ENCODE assay signal across 19 mouse cellular contexts in genomic region chr12:51734605-51735211, GRCm38 (mm10). TPM values are rescaled to one million over a fixed set of nuclear protein-coding genes. Genes with fewer than 3 reads are reported as not detected.
DNase-seq lines count a peak whose midpoint lies in the region; ATAC-seq and TF ChIP-seq lines count a peak whose summit lies in the region.
"Had no signal": no experiment of that assay in that cellular context is flagged by ENCODE, and none has a peak within 500 bp of the region (broad histone marks: within the 10 kb centered on the region; RNA-seq: fewer than 3 reads in every experiment).

No protein-coding gene starts in this region.

- no peaks in the 10 kb centered on the region for H3K9me3 ChIP-seq in heart, embryonic 13.5 days
- H3K9me3 ChIP-seq in heart, embryonic 11.5 days (replicated peaks; ENCODE audit: control insufficient read depth, low read length), result no peaks in the 10 kb centered on the region
- no peaks in the 10 kb centered on the region for H3K9me3 ChIP-seq in lung, embryonic 14.5 days (ENCODE audit: low read depth, low read length)
- H3K9me3 ChIP-seq: liver, embryonic 13.5 days; neural tube, embryonic 13.5 days had no signal

- peaks cover 10% of the 10 kb centered on the region for H3K36me3 ChIP-seq in heart, embryonic 13.5 days
- H3K36me3 ChIP-seq in heart, embryonic 11.5 days (ENCODE audit: control insufficient read depth, insufficient read depth, low read length), result no peaks in the 10 kb centered on the region
- no peaks in the 10 kb centered on the region for H3K36me3 ChIP-seq in lung, embryonic 14.5 days (ENCODE audit: insufficient read depth)

- H3K4me3 ChIP-seq in heart, embryonic 13.5 days, result no peak overlapping the region
- H3K4me3 ChIP-seq in heart, embryonic 11.5 days (ENCODE audit: low read depth, low read length), result no peak overlapping the region
- H3K4me3 ChIP-seq in lung, embryonic 14.5 days (ENCODE audit: low read depth, low read length), result no peak overlapping the region
- no peak overlapping the region for H3K4me3 ChIP-seq in cerebellum, adult 2 months (replicated peaks; ENCODE audit: insufficient read depth, low read depth, low read length)
- H3K4me3 ChIP-seq: liver, embryonic 13.5 days; neural tube, embryonic 13.5 days had no signal

- no peak for TF ChIP-seq POLR2A in cerebellum, adult 2 months (IDR thresholded peaks at IDR 0.05; ENCODE audit: borderline replicate concordance, insufficient read depth, low read length)

- peaks cover 48% of the 10 kb centered on the region for H3K4me1 ChIP-seq in heart, embryonic 13.5 days
- peaks cover 16% of the 10 kb centered on the region for H3K4me1 ChIP-seq in heart, embryonic 11.5 days (ENCODE audit: control insufficient read depth, insufficient read depth, low read length)
- peaks cover 13% of the 10 kb centered on the region; the same call in 1 of the 2 replicates for H3K4me1 ChIP-seq in lung, embryonic 14.5 days (ENCODE audit: insufficient read depth)
- H3K4me1 ChIP-seq in cerebellum, adult 2 months (ENCODE audit: control insufficient read depth, insufficient read depth, low read length), result 0 out of 2 replicates have a peak, but pooled peaks cover 2% of the 10 kb centered on the region
- H3K4me1 ChIP-seq: liver, embryonic 13.5 days had no signal

- DNase-seq in urinary bladder, postnatal 14 days (ENCODE audit: low spot score), result peak; percentile 58
- DNase-seq in urinary bladder, adult 2 months (ENCODE audit: low spot score), result no peak
- peak; percentile 37 for DNase-seq in lung, embryonic 14.5 days
- peak; percentile 44 for DNase-seq in urinary bladder, postnatal 25 days (ENCODE audit: low spot score)
- no peak for DNase-seq in cerebellum, adult 2 months
- DNase-seq in ovary, adult 18-20 months (ENCODE audit: low spot score), result no peak
- DNase-seq: adrenal gland, postnatal 36 days; cerebellum, adult 11 months; gastrocnemius, postnatal 10 days; kidney, postnatal 25 days; liver, embryonic 13.5 days; right cerebral cortex, adult 18-20 months; thymus, postnatal 4 days had no signal

- WGBS in heart, embryonic 13.5 days, result 59% methylated on average over 14 of the region's 14 CpGs
- WGBS in heart, embryonic 11.5 days (ENCODE audit: insufficient replicate concordance), result 64% methylated on average over 14 of the region's 14 CpGs
- 60% methylated on average over 14 of the region's 14 CpGs for WGBS in lung, embryonic 14.5 days
- 84% methylated on average over 14 of the region's 14 CpGs for WGBS in cerebellum, adult 2 months

- TF ChIP-seq CTCF in lung, embryonic 14.5 days (IDR thresholded peaks at IDR 0.05; ENCODE audit: low read depth), result no peak
- no peak for TF ChIP-seq CTCF in cerebellum, adult 2 months (IDR thresholded peaks at IDR 0.05; ENCODE audit: borderline replicate concordance, insufficient read depth, low read depth, low read length)

- peak overlapping the region; percentile 20; the same call in 1 of the 2 replicates for H3K4me2 ChIP-seq in heart, embryonic 13.5 days
- H3K4me2 ChIP-seq in heart, embryonic 11.5 days, result no peak overlapping the region
- H3K4me2 ChIP-seq in lung, embryonic 14.5 days, result peak overlapping the region; percentile 35; the same call in 1 of the 2 replicates
- H3K4me2 ChIP-seq: hindbrain, embryonic 14.5 days; liver, embryonic 13.5 days; midbrain, embryonic 11.5 days; neural tube, embryonic 13.5 days had no signal

- H3K27me3 ChIP-seq in heart, embryonic 13.5 days (replicated peaks), result no peaks in the 10 kb centered on the region
- no peaks in the 10 kb centered on the region for H3K27me3 ChIP-seq in heart, embryonic 11.5 days (ENCODE audit: control insufficient read depth, insufficient read depth, low read length)
- H3K27me3 ChIP-seq in lung, embryonic 14.5 days (ENCODE audit: insufficient read depth, low read length), result no peaks in the 10 kb centered on the region
- H3K27me3 ChIP-seq in cerebellum, adult 2 months (ENCODE audit: control insufficient read depth, insufficient read depth, low read length), result no peaks in the 10 kb centered on the region
- H3K27me3 ChIP-seq: CH12.LX; liver, embryonic 13.5 days; neural tube, embryonic 13.5 days had no signal

- peak overlapping the region; percentile 61 for H3K27ac ChIP-seq in heart, embryonic 13.5 days (replicated peaks)
- H3K27ac ChIP-seq in heart, embryonic 11.5 days (ENCODE audit: low read depth, low read length), result no peak overlapping the region
- peak overlapping the region; percentile 71 for H3K27ac ChIP-seq in lung, embryonic 14.5 days (ENCODE audit: low read depth)
- H3K27ac ChIP-seq in cerebellum, adult 2 months (ENCODE audit: insufficient read depth, low read length), result no peak overlapping the region
- H3K27ac ChIP-seq: hindbrain, embryonic 14.5 days; liver, embryonic 13.5 days; neural tube, embryonic 13.5 days had no signal

- no peak for ATAC-seq in heart, embryonic 13.5 days (ENCODE audit: extremely low read depth, insufficient number of reproducible peaks, low FRiP score, low TSS enrichment)
- ATAC-seq in heart, embryonic 11.5 days (replicated peaks; ENCODE audit: insufficient number of reproducible peaks, low FRiP score, low TSS enrichment), result no peak
- peak; percentile 37; the same call in 1 of the 2 replicates for ATAC-seq in lung, embryonic 14.5 days (ENCODE audit: insufficient read depth)

- H3K9ac ChIP-seq in heart, embryonic 13.5 days, result no peak overlapping the region
- no peak overlapping the region for H3K9ac ChIP-seq in heart, embryonic 11.5 days (ENCODE audit: low read depth, low read length)
- no peak overlapping the region for H3K9ac ChIP-seq in lung, embryonic 14.5 days
- H3K9ac ChIP-seq: hindbrain, embryonic 14.5 days; liver, embryonic 13.5 days; neural tube, embryonic 13.5 days had no signal

RNA-seq across cellular contexts. Expression of gene Strn3, which starts 43.0 kb away (rescaled TPM):
- 37.3 and 40.0 TPM in 2 replicates for polyA plus RNA-seq in heart, embryonic 13.5 days (2015; fragmentation: Nextera tagmentation; extraction: Ambion mirVana)
- 45.8 and 46.1 TPM in 2 replicates for polyA plus RNA-seq in heart, embryonic 11.5 days (2014; fragmentation: Nextera tagmentation; extraction: Ambion mirVana)
- polyA plus RNA-seq in urinary bladder, adult 2 months (2012; rRNA removed), result 57.3 and 66.6 TPM in 2 replicates
- polyA plus RNA-seq in lung, embryonic 14.5 days (2014; fragmentation: Nextera tagmentation; extraction: Ambion mirVana), result 56.5 and 61.3 TPM in 2 replicates
- 77.4 and 83.8 TPM in 2 replicates for polyA plus RNA-seq in cerebellum, adult 2 months (2012; rRNA removed)

RNA-seq across cellular contexts. Expression of gene Ap4s1, which starts 43.9 kb away (rescaled TPM):
- 27.6 and 35.2 TPM in 2 replicates for polyA plus RNA-seq in heart, embryonic 13.5 days (2015; fragmentation: Nextera tagmentation; extraction: Ambion mirVana)
- polyA plus RNA-seq in heart, embryonic 11.5 days (2014; fragmentation: Nextera tagmentation; extraction: Ambion mirVana), result 38.1 and 39.7 TPM in 2 replicates
- 32.5 and 39.1 TPM in 2 replicates for polyA plus RNA-seq in urinary bladder, adult 2 months (2012; rRNA removed)
- polyA plus RNA-seq in lung, embryonic 14.5 days (2014; fragmentation: Nextera tagmentation; extraction: Ambion mirVana), result 37.0 and 38.5 TPM in 2 replicates
- polyA plus RNA-seq in cerebellum, adult 2 months (2012; rRNA removed), result 61.6 and 63.7 TPM in 2 replicates

Comparison
In these comparisons a context has a peak if more than half of its experiments do, and no peak if none do; other contexts are left out.
1. H3K27ac ChIP-seq: peak in heart, embryonic 13.5 days (single experiment) and lung, embryonic 14.5 days (single experiment); none in heart, embryonic 11.5 days (single experiment) and cerebellum, adult 2 months (single experiment).
2. DNase-seq: peak in urinary bladder, postnatal 14 days (single experiment), lung, embryonic 14.5 days (single experiment) and urinary bladder, postnatal 25 days (single experiment); none in urinary bladder, adult 2 months (single experiment), cerebellum, adult 2 months (0 of 2) and ovary, adult 18-20 months (single experiment).